Mouse (Mus musculus) neural tube, embryonic 11.5 days (tissue): ENCODE measurements around the gene Gm20388. TPM values are rescaled to one million over a fixed set of nuclear protein-coding genes. Genes with fewer than 3 reads are reported as not detected.
A peak's percentile ranks its signal among the peaks of the same experiment; 100 is the strongest.

ENCODE experiments used
- ATAC-seq: fragments of 200-750 bp; cut with Nextera tagmentation; 2 replicates; pipeline ENCODE4 v1.8.0; 2017; ENCODE audit warnings: moderate number of reproducible peaks, mild to moderate bottlenecking, moderate TSS enrichment, moderate library complexity; ENCODE audit not compliant: insufficient read depth, low FRiP score, low TSS enrichment
- DNase-seq: peaks from one replicate; pipeline ENCODE4 v3.0.0-alpha.2; 2015; ENCODE audit warnings: low spot score
- H3K27ac ChIP-seq: fragments of 300-500 bp; sonication (generic); 2 replicates; pipeline ENCODE4 v1.5.1; 2014; ENCODE audit warnings: low read depth, mild to moderate bottlenecking, low read length
- H3K27me3 ChIP-seq: fragments of 300-500 bp; sonication (generic); 2 replicates; pipeline ENCODE4 v1.6.1; 2014; ENCODE audit warnings: mild to moderate bottlenecking, low read length, mixed read lengths; ENCODE audit not compliant: control insufficient read depth, insufficient read depth
- H3K36me3 ChIP-seq: fragments of 300-500 bp; sonication (generic); 2 replicates; pipeline ENCODE4 v1.6.1; 2014; ENCODE audit warnings: mild to moderate bottlenecking, low read length, moderate library complexity, mixed read lengths; ENCODE audit not compliant: control insufficient read depth, insufficient read depth
- H3K4me1 ChIP-seq: fragments of 300-500 bp; sonication (generic); 2 replicates; pipeline ENCODE4 v1.6.1; 2014; ENCODE audit warnings: low read length, mixed read lengths; ENCODE audit not compliant: control insufficient read depth, insufficient read depth
- H3K4me2 ChIP-seq: fragments of 300-500 bp; sonication (generic); 2 replicates; pipeline ENCODE4 v1.6.1; 2014; ENCODE audit warnings: low read depth, mild to moderate bottlenecking, moderate library complexity
- H3K4me3 ChIP-seq: fragments of 300-500 bp; sonication (generic); 2 replicates; pipeline ENCODE4 v1.5.1; 2014; ENCODE audit warnings: low read depth, low read length
- H3K9ac ChIP-seq: fragments of 300-500 bp; sonication (generic); 2 replicates; pipeline ENCODE4 v1.6.1; 2014; ENCODE audit warnings: mild to moderate bottlenecking, low read length
- H3K9me3 ChIP-seq: fragments of 300-500 bp; sonication (generic); 2 replicates; pipeline ENCODE4 v1.6.1; 2016; ENCODE audit warnings: low read length; ENCODE audit not compliant: control insufficient read depth
- WGBS: fragments of 180-500 bp; shearing (Covaris S2); extraction: QIAGEN DNeasy Blood & Tissue Kit; methylation state at CpG from one replicate; pipeline ENCODE4 v1.1.7; 2014; 5-methylcytosine and 5-hydroxymethylcytosine counted together
- polyA plus RNA-seq: library from polyadenylated mRNA; unstranded; fragments of >200 nt; fragmentation: Nextera tagmentation; extraction: Ambion mirVana; gene quantifications from 2 replicates; pipeline ENCODE4 v1.2.1, GENCODE M21; 2014

The Gm20388 gene
- polyA plus RNA-seq, 1 experiment from 2014 or later, result not detected

- Histone ChIP-seq H3K9me3 (no peaks in the 10 kb centered on the region), H3K36me3 (no peaks in the 10 kb centered on the region), H3K4me3 (no peak overlapping the region), H3K4me1 (peaks cover 4% of the 10 kb centered on the region; the same call in 1 of the 2 replicates), H3K9ac (no peak overlapping the region), H3K27me3 (no peaks in the 10 kb centered on the region), H3K4me2 (no peak overlapping the region), H3K27ac (peak overlapping the region; percentile 50; the same call in 1 of the 2 replicates)
- peak; percentile 50 for DNase-seq
- 40% methylated on average over 7 of the region's 8 CpGs for WGBS
- ATAC-seq, result peak; percentile 54; the same call in 1 of the 2 replicates
Measured at GRCm38 (mm10) chr8:120616663-120617626, 706.3 kb downstream of the Gm20388 start.

GRCm38 (mm10) chr8:120618110-120618509, 707.5 kb downstream of the Gm20388 start:
- DNase-seq, result peak; percentile 87
- Histone ChIP-seq H3K27me3 (no peaks in the 10 kb centered on the region), H3K9ac (0 out of 2 replicates have a peak overlapping the region, but pooled peaks have one; percentile 2), H3K36me3 (no peaks in the 10 kb centered on the region), H3K27ac (peak overlapping the region; percentile 11; the same call in 1 of the 2 replicates), H3K4me1 (peaks cover 4% of the 10 kb centered on the region; the same call in 1 of the 2 replicates), H3K9me3 (no peaks in the 10 kb centered on the region), H3K4me3 (no peak overlapping the region), H3K4me2 (no peak overlapping the region)
- WGBS, result 1% methylated on average over 6 of the region's 6 CpGs
- ATAC-seq, result peak; percentile 72

GRCm38 (mm10) chr8:120619235-120620180, 708.9 kb downstream of the Gm20388 start:
- Histone ChIP-seq H3K9ac (no peak overlapping the region), H3K27me3 (no peaks in the 10 kb centered on the region), H3K9me3 (no peaks in the 10 kb centered on the region), H3K36me3 (no peaks in the 10 kb centered on the region), H3K4me1 (peaks cover 4% of the 10 kb centered on the region; the same call in 1 of the 2 replicates), H3K27ac (no peak overlapping the region), H3K4me2 (no peak overlapping the region), H3K4me3 (no peak overlapping the region)
- ATAC-seq (no peak), DNase-seq (no peak)
- 76% methylated on average over 11 of the region's 11 CpGs for WGBS

GRCm38 (mm10) chr8:120620441-120620840, 709.8 kb downstream of the Gm20388 start:
- DNase-seq (no peak), ATAC-seq (no peak)
- Histone ChIP-seq H3K4me2 (no peak overlapping the region), H3K27me3 (no peaks in the 10 kb centered on the region), H3K4me1 (peaks cover 4% of the 10 kb centered on the region; the same call in 1 of the 2 replicates), H3K27ac (no peak overlapping the region), H3K9me3 (no peaks in the 10 kb centered on the region), H3K4me3 (no peak overlapping the region), H3K36me3 (no peaks in the 10 kb centered on the region), H3K9ac (peak overlapping the region; percentile 26; the same call in 1 of the 2 replicates)
- 66% methylated on average over 7 of the region's 7 CpGs for WGBS

GRCm38 (mm10) chr8:120622161-120622560, 711.5 kb downstream of the Gm20388 start:
- DNase-seq, result no peak

GRCm38 (mm10) chr8:120623608-120624007, 713.0 kb downstream of the Gm20388 start:
- WGBS, result 39% methylated on average over 2 of the region's 2 CpGs
- Histone ChIP-seq H3K9me3 (no peaks in the 10 kb centered on the region), H3K27me3 (no peaks in the 10 kb centered on the region), H3K4me2 (no peak overlapping the region), H3K36me3 (no peaks in the 10 kb centered on the region), H3K27ac (no peak overlapping the region), H3K4me1 (no peaks in the 10 kb centered on the region), H3K4me3 (no peak overlapping the region), H3K9ac (no peak overlapping the region)
- ATAC-seq, result no peak
- DNase-seq, result no peak

More at GRCm38 (mm10) chr8:120622161-120622560, 711.5 kb downstream of the Gm20388 start:
- no peak overlapping the region for H3K27ac ChIP-seq
- H3K9me3 ChIP-seq, result no peaks in the 10 kb centered on the region
- H3K9ac ChIP-seq, result no peak overlapping the region
- no peak for ATAC-seq
- H3K4me1 ChIP-seq, result no peaks in the 10 kb centered on the region
- WGBS, result 73% methylated on average over 14 of the region's 14 CpGs
- H3K4me2 ChIP-seq, result no peak overlapping the region
- no peaks in the 10 kb centered on the region for H3K36me3 ChIP-seq
- no peak overlapping the region for H3K4me3 ChIP-seq
- H3K27me3 ChIP-seq, result no peaks in the 10 kb centered on the region

GRCm38 (mm10) chr8:120626461-120626860, 715.8 kb downstream of the Gm20388 start:
- Histone ChIP-seq H3K4me2 (no peak overlapping the region), H3K9ac (no peak overlapping the region), H3K27me3 (no peaks in the 10 kb centered on the region), H3K4me3 (no peak overlapping the region), H3K4me1 (no peaks in the 10 kb centered on the region), H3K27ac (no peak overlapping the region), H3K9me3 (no peaks in the 10 kb centered on the region), H3K36me3 (no peaks in the 10 kb centered on the region)
- DNase-seq (no peak), ATAC-seq (no peak)
- 52% methylated on average over 11 of the region's 11 CpGs for WGBS

GRCm38 (mm10) chr8:120627298-120627697, 716.7 kb downstream of the Gm20388 start:
- H3K36me3 ChIP-seq, result no peaks in the 10 kb centered on the region
- H3K4me2 ChIP-seq, result no peak overlapping the region
- no peaks in the 10 kb centered on the region for H3K27me3 ChIP-seq
- H3K9ac ChIP-seq, result no peak overlapping the region
- no peaks in the 10 kb centered on the region for H3K9me3 ChIP-seq
- ATAC-seq (no peak), DNase-seq (no peak)
- no peaks in the 10 kb centered on the region for H3K4me1 ChIP-seq
- WGBS, result 85% methylated on average over 5 of the region's 5 CpGs
- no peak overlapping the region for H3K4me3 ChIP-seq
- no peak overlapping the region for H3K27ac ChIP-seq
